Mouse (Mus musculus): Measurements from ENCODE around the gene Pdzd2. TPM values are rescaled to one million over a fixed set of nuclear protein-coding genes. Genes with fewer than 3 reads are reported as not detected.

The Pdzd2 gene
- polyA plus RNA-seq, 1 experiment from 2014 or later: 33.2 TPM

DNA sequence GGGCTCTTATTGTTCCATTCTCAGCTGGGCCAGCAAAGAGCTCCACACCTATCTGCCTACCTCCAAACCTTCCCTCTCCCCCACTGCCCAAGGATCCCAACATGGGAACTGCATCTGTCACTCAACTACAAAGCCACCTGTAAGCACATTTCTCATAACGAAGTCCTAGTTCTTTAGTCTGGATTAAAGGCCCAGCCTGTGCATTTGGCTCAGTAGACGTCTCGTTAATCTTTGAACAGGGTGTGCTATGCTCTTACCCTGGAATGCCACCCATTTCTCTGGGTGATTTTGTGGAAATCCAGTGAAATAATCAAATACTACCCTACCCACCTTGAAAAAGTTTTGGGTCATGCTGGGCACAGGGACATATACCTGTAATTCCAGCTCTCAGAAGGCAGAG is 308.5 kb downstream of the Pdzd2 start:
- H3K27me3 ChIP-seq (ENCODE audit: control insufficient read depth, insufficient read depth, low read depth, low read length): no peaks in the 10 kb centered on the region
- H3K4me3 ChIP-seq (ENCODE audit: low read length): no peak overlapping the region
- H3K4me1 ChIP-seq (replicated peaks; ENCODE audit: control insufficient read depth, insufficient read depth, low read length): peaks cover 7% of the 10 kb centered on the region
- 80% methylated on average over 3 of the region's 3 CpGs for WGBS
- no peaks in the 10 kb centered on the region for H3K9me3 ChIP-seq (ENCODE audit: control insufficient read depth, low read length)
- no peaks in the 10 kb centered on the region for H3K36me3 ChIP-seq (ENCODE audit: control insufficient read depth, insufficient read depth, low read length)
- no peak overlapping the region for H3K27ac ChIP-seq (ENCODE audit: low read length)
- H3K4me2 ChIP-seq (ENCODE audit: low read depth, low read length): no peak overlapping the region
- ATAC-seq (ENCODE audit: low read depth): no peak
- no peak overlapping the region for H3K9ac ChIP-seq (ENCODE audit: low read length)

DNA sequence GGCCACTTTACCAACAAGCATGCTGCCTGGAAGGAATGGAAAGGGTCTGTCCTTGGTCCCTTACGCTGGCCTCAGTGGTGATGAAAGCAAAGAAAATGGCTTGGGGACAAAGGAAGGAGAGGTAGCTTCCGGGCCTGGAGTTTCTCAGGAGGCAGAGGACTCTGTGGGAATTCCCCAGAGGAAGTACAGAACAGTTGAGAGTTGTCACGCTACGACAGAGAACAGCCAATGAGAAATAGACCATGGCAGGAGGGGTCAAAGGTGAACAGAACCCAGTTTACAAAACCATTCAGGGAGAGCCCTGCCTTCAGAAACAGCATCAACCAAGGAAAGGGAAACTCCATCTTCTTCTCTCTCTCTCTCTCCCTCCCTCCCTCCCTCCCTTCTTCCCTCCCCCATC is 309.1 kb downstream of the Pdzd2 start:
- H3K27ac ChIP-seq (ENCODE audit: low read length): no peak overlapping the region
- no peak overlapping the region for H3K4me3 ChIP-seq (ENCODE audit: low read length)
- no peaks in the 10 kb centered on the region for H3K27me3 ChIP-seq (ENCODE audit: control insufficient read depth, insufficient read depth, low read depth, low read length)
- no peak overlapping the region for H3K4me2 ChIP-seq (ENCODE audit: low read depth, low read length)
- no peaks in the 10 kb centered on the region for H3K9me3 ChIP-seq (ENCODE audit: control insufficient read depth, low read length)
- ATAC-seq (ENCODE audit: low read depth): no peak
- no peaks in the 10 kb centered on the region for H3K36me3 ChIP-seq (ENCODE audit: control insufficient read depth, insufficient read depth, low read length)
- 66% methylated on average over 4 of the region's 4 CpGs for WGBS
- H3K4me1 ChIP-seq (replicated peaks; ENCODE audit: control insufficient read depth, insufficient read depth, low read length): peaks cover 7% of the 10 kb centered on the region
- H3K9ac ChIP-seq (ENCODE audit: low read length): no peak overlapping the region

DNA sequence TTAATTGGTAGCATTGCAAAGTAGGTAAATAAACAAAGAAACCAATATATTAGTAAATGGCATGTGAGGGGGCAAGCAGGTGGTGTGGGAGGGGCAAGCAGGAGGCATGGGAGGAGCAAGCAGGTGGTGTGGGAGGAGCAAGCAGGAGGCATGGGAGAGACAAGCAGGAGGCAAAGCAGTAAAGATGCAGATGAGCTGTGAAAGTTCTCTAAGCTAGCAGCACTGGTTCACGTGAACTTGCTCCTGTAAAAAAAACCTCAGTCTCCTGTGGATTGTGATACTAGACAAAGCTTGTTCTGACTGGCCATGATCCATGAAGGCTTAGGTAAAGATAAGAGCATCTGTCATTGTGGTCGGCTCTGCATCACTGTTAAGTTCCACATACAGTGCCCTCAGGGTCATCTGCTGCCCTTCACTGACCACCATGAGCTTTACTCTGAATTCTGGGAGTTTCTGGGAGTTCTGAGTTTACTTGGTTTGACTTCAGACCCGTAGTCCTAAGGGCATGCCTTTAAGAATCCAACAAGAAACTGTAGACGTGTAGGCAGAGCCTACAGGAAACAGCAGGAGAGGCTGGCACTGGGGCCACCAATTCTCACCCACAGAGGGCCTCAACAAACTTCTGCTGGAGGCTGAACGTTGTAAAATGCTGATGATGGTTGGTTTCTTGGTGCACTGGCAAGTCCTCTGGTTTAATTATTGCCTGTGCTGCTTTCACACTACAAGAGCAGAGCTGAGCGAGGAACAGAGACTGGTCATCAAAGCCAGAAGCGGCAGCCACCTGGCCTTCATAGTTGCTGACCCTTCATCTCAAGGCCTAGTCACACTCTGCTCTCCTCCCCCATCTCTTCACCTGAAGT is 309.9 kb downstream of the Pdzd2 start:
- Histone ChIP-seq H3K4me2 (ENCODE audit: low read depth, low read length) (no peak overlapping the region), H3K9me3 (ENCODE audit: control insufficient read depth, low read length) (no peaks in the 10 kb centered on the region), H3K36me3 (ENCODE audit: control insufficient read depth, insufficient read depth, low read length) (no peaks in the 10 kb centered on the region), H3K27ac (ENCODE audit: low read length) (no peak overlapping the region), H3K4me1 (replicated peaks; ENCODE audit: control insufficient read depth, insufficient read depth, low read length) (peaks cover 7% of the 10 kb centered on the region), H3K4me3 (ENCODE audit: low read length) (no peak overlapping the region), H3K9ac (ENCODE audit: low read length) (no peak overlapping the region), H3K27me3 (ENCODE audit: control insufficient read depth, insufficient read depth, low read depth, low read length) (no peaks in the 10 kb centered on the region)
- 60% methylated on average over 7 of the region's 7 CpGs for WGBS
- ATAC-seq (ENCODE audit: low read depth): no peak

DNA sequence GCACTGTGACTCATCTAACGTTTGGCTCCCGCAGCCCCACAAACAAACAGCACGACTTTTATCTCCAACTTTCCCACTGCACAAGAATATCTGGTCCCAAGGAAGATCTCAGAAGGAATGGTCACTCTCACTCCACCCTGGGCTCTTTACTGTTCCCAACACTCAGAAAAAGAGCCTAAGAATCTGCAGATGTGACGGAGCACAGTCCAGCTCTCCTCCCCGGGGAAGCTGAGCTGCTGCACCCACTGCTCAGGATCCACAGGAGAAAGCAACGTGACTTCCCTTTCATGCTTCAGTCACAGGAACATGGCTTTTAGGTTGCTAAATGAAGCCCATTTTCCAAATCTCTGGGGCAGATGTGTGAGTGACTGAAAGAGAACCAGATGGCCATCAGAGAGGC is 311.9 kb downstream of the Pdzd2 start:
- no peak overlapping the region for H3K9ac ChIP-seq (ENCODE audit: low read length)
- no peaks in the 10 kb centered on the region for H3K27me3 ChIP-seq (ENCODE audit: control insufficient read depth, insufficient read depth, low read depth, low read length)
- ATAC-seq (ENCODE audit: low read depth): no peak
- H3K27ac ChIP-seq (ENCODE audit: low read length): no peak overlapping the region
- peaks cover 3% of the 10 kb centered on the region; the same call in 1 of the 2 replicates for H3K4me1 ChIP-seq (replicated peaks; ENCODE audit: control insufficient read depth, insufficient read depth, low read length)
- H3K4me3 ChIP-seq (ENCODE audit: low read length): no peak overlapping the region
- WGBS: 71% methylated on average over 6 of the region's 6 CpGs
- no peaks in the 10 kb centered on the region for H3K9me3 ChIP-seq (ENCODE audit: control insufficient read depth, low read length)
- H3K36me3 ChIP-seq (ENCODE audit: control insufficient read depth, insufficient read depth, low read length): no peaks in the 10 kb centered on the region
- no peak overlapping the region for H3K4me2 ChIP-seq (ENCODE audit: low read depth, low read length)

DNA sequence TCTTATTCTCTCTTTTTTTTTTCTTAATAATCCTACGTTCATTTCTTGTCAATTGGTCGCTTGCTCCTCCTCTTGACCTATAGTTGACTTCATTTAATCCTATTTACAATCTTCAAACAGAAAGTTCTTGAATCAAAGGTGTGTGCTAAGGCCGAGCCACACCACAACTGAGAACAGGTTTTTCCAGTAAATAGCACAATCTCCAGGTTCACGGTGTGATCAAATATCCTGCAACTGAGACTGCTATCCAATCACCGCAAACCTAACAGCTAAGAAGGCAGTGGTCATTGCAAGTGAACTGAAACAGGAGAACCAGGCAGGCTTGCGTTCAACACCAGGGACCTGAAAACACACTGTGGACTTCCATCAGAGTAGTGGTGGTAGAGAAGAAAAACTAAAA is 313.4 kb downstream of the Pdzd2 start:
- H3K27ac ChIP-seq (ENCODE audit: low read length): no peak overlapping the region

DNA sequence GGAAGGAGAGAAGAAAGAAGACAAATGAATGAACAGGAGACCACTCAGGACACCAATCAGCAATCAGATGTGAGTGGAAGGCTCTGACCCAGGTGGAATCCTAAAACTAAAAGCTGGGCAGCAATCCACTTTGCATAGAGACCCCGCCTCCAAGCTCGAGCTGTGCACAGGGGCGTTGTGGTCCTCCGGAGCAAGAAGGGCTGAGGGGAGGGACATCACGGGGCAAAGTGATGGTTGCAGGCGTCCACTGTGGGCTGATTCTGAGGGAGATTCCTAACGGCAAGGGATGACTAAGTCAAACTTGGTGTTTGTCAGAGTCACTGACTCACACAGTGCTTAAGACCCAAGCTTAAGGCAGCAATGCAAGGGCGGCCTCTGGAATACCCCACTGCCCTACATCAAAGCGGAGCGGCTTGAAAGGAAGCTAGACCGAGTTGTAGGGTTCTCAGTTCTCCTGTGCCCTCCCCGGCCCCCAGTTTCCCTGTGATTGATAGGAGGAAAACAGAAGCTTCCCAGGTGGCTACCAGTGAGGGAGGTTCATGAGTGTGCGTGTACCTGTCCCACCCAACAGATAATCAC is 314.6 kb downstream of the Pdzd2 start:
- H3K4me1 ChIP-seq (replicated peaks; ENCODE audit: control insufficient read depth, insufficient read depth, low read length): no peaks in the 10 kb centered on the region
- no peaks in the 10 kb centered on the region for H3K9me3 ChIP-seq (ENCODE audit: control insufficient read depth, low read length)
- no peak overlapping the region for H3K27ac ChIP-seq (ENCODE audit: low read length)
- H3K4me2 ChIP-seq (ENCODE audit: low read depth, low read length): no peak overlapping the region
- 63% methylated on average over 13 of the region's 13 CpGs for WGBS
- H3K4me3 ChIP-seq (ENCODE audit: low read length): no peak overlapping the region
- no peaks in the 10 kb centered on the region for H3K36me3 ChIP-seq (ENCODE audit: control insufficient read depth, insufficient read depth, low read length)
- ATAC-seq (ENCODE audit: low read depth): no peak
- no peaks in the 10 kb centered on the region for H3K27me3 ChIP-seq (ENCODE audit: control insufficient read depth, insufficient read depth, low read depth, low read length)
- H3K9ac ChIP-seq (ENCODE audit: low read length): no peak overlapping the region

More for the DNA sequence above, 313.4 kb downstream of the Pdzd2 start:
- Histone ChIP-seq H3K36me3 (ENCODE audit: control insufficient read depth, insufficient read depth, low read length) (no peaks in the 10 kb centered on the region), H3K27me3 (ENCODE audit: control insufficient read depth, insufficient read depth, low read depth, low read length) (no peaks in the 10 kb centered on the region), H3K9ac (ENCODE audit: low read length) (no peak overlapping the region), H3K4me3 (ENCODE audit: low read length) (no peak overlapping the region), H3K9me3 (ENCODE audit: control insufficient read depth, low read length) (no peaks in the 10 kb centered on the region), H3K4me1 (replicated peaks; ENCODE audit: control insufficient read depth, insufficient read depth, low read length) (no peaks in the 10 kb centered on the region), H3K4me2 (ENCODE audit: low read depth, low read length) (no peak overlapping the region)
- 62% methylated on average over 6 of the region's 6 CpGs for WGBS
- no peak for ATAC-seq (ENCODE audit: low read depth)

DNA sequence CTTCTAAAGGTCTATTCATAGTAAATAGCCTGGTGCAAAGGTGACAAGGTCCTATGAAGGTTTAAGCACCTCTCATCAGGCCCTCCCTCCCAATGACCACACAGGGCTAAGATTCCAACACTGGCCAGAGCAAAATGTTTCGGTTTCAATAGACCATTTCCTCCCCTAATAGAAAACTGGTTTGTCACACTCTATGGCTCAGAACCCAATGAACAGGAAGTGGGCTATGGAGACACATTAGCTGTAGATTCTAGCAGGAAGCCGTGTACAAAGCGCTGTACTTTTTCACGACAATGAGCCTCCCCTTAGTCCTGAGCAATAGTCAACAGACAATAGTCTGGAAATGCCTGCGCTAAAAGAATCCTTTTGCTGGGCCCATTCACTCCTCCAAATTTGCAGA is 315.5 kb downstream of the Pdzd2 start:
- Histone ChIP-seq H3K36me3 (ENCODE audit: control insufficient read depth, insufficient read depth, low read length) (no peaks in the 10 kb centered on the region), H3K9ac (ENCODE audit: low read length) (no peak overlapping the region), H3K4me2 (ENCODE audit: low read depth, low read length) (no peak overlapping the region), H3K9me3 (ENCODE audit: control insufficient read depth, low read length) (no peaks in the 10 kb centered on the region), H3K4me1 (replicated peaks; ENCODE audit: control insufficient read depth, insufficient read depth, low read length) (no peaks in the 10 kb centered on the region), H3K27ac (ENCODE audit: low read length) (no peak overlapping the region), H3K27me3 (ENCODE audit: control insufficient read depth, insufficient read depth, low read depth, low read length) (no peaks in the 10 kb centered on the region), H3K4me3 (ENCODE audit: low read length) (no peak overlapping the region)
- WGBS: 60% methylated on average over 5 of the region's 5 CpGs
- no peak for ATAC-seq (ENCODE audit: low read depth)

DNA sequence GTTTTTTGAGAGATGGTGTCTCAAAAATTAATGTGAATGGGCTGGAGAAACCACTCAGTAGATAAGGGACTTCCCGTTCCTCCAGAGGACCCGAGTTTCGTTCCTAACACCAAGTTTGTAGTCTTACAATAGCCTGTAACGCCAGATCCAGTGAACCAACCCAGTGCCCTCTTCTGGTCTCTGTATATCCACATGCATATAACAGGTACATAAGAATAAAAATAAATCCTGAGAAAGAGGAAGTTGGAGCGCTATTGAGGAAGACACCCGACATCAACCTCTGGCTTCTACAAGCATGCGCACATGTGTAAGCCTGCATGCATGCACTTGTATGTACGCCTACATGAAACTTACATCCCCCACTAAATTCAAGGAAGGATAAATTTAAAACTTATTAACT is 318.8 kb downstream of the Pdzd2 start:
- no peaks in the 10 kb centered on the region for H3K4me1 ChIP-seq (replicated peaks; ENCODE audit: control insufficient read depth, insufficient read depth, low read length)
- H3K4me3 ChIP-seq (ENCODE audit: low read length): no peak overlapping the region
- no peak overlapping the region for H3K9ac ChIP-seq (ENCODE audit: low read length)
- ATAC-seq (ENCODE audit: low read depth): no peak
- no peak overlapping the region for H3K4me2 ChIP-seq (ENCODE audit: low read depth, low read length)
- no peaks in the 10 kb centered on the region for H3K36me3 ChIP-seq (ENCODE audit: control insufficient read depth, insufficient read depth, low read length)
- no peak overlapping the region for H3K27ac ChIP-seq (ENCODE audit: low read length)
- no peaks in the 10 kb centered on the region for H3K9me3 ChIP-seq (ENCODE audit: control insufficient read depth, low read length)
- H3K27me3 ChIP-seq (ENCODE audit: control insufficient read depth, insufficient read depth, low read depth, low read length): no peaks in the 10 kb centered on the region
- WGBS: 87% methylated on average over 8 of the region's 8 CpGs

DNA sequence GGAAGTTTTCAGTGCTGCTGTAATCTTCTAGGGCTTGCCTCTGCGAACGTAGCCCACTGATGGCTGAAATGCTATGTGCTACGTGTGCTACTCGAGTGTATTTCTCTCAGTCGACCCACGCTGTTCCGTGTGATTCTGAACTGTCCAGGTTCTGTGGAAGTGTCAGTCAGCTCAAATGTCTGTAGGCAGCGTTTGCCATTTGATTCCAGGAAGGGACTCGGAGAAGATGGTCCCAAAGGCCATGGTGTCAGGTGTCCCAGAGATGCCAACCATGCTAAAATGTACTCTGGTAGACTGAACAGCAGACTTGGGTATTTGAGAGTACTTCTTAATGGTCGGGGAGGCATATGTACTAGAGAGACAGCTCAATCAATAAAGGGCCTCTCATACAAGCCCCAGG is 319.3 kb downstream of the Pdzd2 start:
- H3K4me1 ChIP-seq (replicated peaks; ENCODE audit: control insufficient read depth, insufficient read depth, low read length): no peaks in the 10 kb centered on the region
- no peak for ATAC-seq (ENCODE audit: low read depth)
- 86% methylated on average over 10 of the region's 10 CpGs for WGBS

More for the DNA sequence above, 319.3 kb downstream of the Pdzd2 start:
- Histone ChIP-seq H3K36me3 (ENCODE audit: control insufficient read depth, insufficient read depth, low read length) (no peaks in the 10 kb centered on the region), H3K27ac (ENCODE audit: low read length) (no peak overlapping the region), H3K4me3 (ENCODE audit: low read length) (no peak overlapping the region), H3K27me3 (ENCODE audit: control insufficient read depth, insufficient read depth, low read depth, low read length) (no peaks in the 10 kb centered on the region), H3K9me3 (ENCODE audit: control insufficient read depth, low read length) (no peaks in the 10 kb centered on the region), H3K9ac (ENCODE audit: low read length) (no peak overlapping the region), H3K4me2 (ENCODE audit: low read depth, low read length) (no peak overlapping the region)

Measured in lung, embryonic 16.5 days (tissue).